Mouse (Mus musculus) thymus, adult 2 months (tissue): ENCODE data around the gene Klrg1. TPM values are rescaled to one million over a fixed set of nuclear protein-coding genes. Genes with fewer than 3 reads are reported as not detected.

Experiments
- DNase-seq: peaks from one replicate; pipeline ENCODE4 v3.0.0; 2021
- H3K27ac ChIP-seq: fragments of 200-500 bp; 2 replicates; pipeline ENCODE4 v1.5.1; 2012; ENCODE audit warnings: low read length, control low read depth; ENCODE audit not compliant: control insufficient read depth, insufficient read depth
- H3K27me3 ChIP-seq: fragments of 200-500 bp; 2 replicates; pipeline ENCODE4 v1.6.1; 2012; ENCODE audit warnings: mild to moderate bottlenecking, low read length, moderate library complexity, mixed read lengths; ENCODE audit not compliant: control insufficient read depth, insufficient read depth
- H3K36me3 ChIP-seq: fragments of 200-500 bp; 2 replicates; pipeline ENCODE4 v1.6.1; 2012; ENCODE audit warnings: mild to moderate bottlenecking, low read length, moderate library complexity; ENCODE audit not compliant: control insufficient read depth, insufficient read depth
- H3K4me1 ChIP-seq: fragments of 200-500 bp; replicated peaks from 2 replicates; pipeline ENCODE4 v1.6.1; 2012; ENCODE audit warnings: low read length; ENCODE audit not compliant: control insufficient read depth, insufficient read depth
- H3K4me3 ChIP-seq: fragments of 200-500 bp; 2 replicates; pipeline ENCODE4 v1.5.1; 2012; ENCODE audit warnings: mild to moderate bottlenecking, low read length, control low read depth, moderate library complexity; ENCODE audit not compliant: control insufficient read depth, insufficient read depth
- CTCF ChIP-seq: fragments of 200-500 bp; IDR thresholded peaks from 2 replicates; pipeline ENCODE4 v1.5.1; 2012; ENCODE audit warnings: mild to moderate bottlenecking, control low read depth, low read length, moderate library complexity, borderline replicate concordance; ENCODE audit not compliant: control insufficient read depth, poor library complexity, insufficient read depth; ENCODE audit errors: extremely low read depth
- POLR2A ChIP-seq: fragments of 200-500 bp; IDR thresholded peaks from 2 replicates; pipeline ENCODE4 v1.6.1; 2012; ENCODE audit warnings: mild to moderate bottlenecking, low read length, control low read depth, moderate library complexity; ENCODE audit not compliant: control insufficient read depth, poor library complexity, insufficient read depth; ENCODE audit errors: extremely low read depth
- WGBS: fragments of 180-500 bp; shearing (Covaris S2); methylation state at CpG from one replicate; pipeline ENCODE4 v1.1.7; 2018; 5-methylcytosine and 5-hydroxymethylcytosine counted together
- polyA plus RNA-seq: library from polyadenylated mRNA; depleted of rRNA; stranded (reverse); fragments of >200 nt; gene quantifications from 2 replicates; pipeline ENCODE4 v1.2.3, GENCODE M21; 2012; rRNA removed

Klrg1 gene
- 0.20 and 0.28 TPM in 2 replicates for polyA plus RNA-seq

DNA sequence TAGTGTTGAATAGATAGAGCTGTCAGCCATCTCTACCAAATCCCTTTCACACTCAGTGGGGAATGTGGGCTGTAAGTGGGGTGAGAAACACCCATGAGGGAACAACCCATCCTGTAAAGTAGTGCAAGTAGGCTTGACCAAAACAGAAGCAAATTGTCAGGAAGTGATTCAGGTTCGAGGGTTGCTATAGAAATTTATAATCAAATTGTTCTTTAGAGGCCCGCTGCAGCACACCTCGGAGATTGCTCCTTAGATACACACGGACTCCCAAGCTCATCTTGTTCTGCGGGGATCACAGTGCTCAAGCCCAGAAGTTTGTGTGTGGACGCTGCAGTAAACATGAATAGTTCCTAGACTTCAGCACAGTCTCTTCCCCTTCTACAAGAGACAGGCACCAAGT, at the start of gene Klrg1:
Klrg1 (minus strand) TSS at position 101 of the 400 bp plus-strand sequence.
- no peak within 1 kb of the TSS for H3K4me3 ChIP-seq
- 86% methylated on average over 6 of the region's 6 CpGs for WGBS
- no peaks in the 10 kb centered on the region for H3K36me3 ChIP-seq
- no peaks in the 10 kb centered on the region for H3K4me1 ChIP-seq
- TF ChIP-seq POLR2A (no peak), CTCF (no peak)
- H3K27ac ChIP-seq: no peak within 1 kb of the TSS
- H3K27me3 ChIP-seq: no peaks in the 10 kb centered on the region
- no peak for DNase-seq

DNA sequence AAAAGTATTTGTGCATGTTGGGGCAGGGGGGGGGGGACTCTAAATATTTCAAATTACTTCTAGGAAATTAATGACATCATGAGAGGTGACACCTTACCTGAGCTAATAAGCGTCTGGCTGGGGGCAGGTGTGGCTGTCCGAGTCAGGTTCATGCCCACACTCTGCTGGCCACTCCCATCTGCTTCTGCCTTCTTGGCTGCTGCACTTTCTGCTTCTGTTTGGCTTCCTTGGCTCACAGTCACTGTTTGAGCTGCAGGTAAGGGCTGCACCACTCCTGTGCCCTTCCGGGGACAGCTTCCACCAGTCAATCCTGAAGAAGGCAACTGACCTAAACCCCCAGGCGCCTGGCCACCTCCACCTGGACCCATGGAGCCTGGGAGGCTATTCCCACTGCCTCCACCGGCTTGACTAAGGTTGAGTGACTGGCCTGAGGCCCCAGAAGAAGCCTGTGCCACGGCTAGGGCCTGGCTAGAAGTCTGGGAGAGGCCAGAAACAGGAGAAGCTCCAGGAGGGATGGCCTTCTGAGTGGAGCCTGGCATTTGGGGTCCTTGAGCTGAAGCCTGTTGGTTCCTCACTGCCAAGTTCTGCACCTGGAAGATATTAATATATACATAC, 42.8 kb upstream of the Klrg1 start:
- no peaks in the 10 kb centered on the region for H3K27me3 ChIP-seq
- TF ChIP-seq CTCF (no peak), POLR2A (no peak)
- H3K36me3 ChIP-seq: peaks cover 29% of the 10 kb centered on the region
- WGBS: 98% methylated on average over 6 of the region's 6 CpGs
- no peak overlapping the region for H3K27ac ChIP-seq
- no peaks in the 10 kb centered on the region for H3K4me1 ChIP-seq
- no peak overlapping the region for H3K4me3 ChIP-seq
- DNase-seq: no peak

- H3K27ac ChIP-seq: no peak overlapping the region
- H3K27me3 ChIP-seq: no peaks in the 10 kb centered on the region
- TF ChIP-seq POLR2A (no peak), CTCF (no peak)
- peaks cover 80% of the 10 kb centered on the region for H3K36me3 ChIP-seq
- 95% methylated on average over 1 of the region's 1 CpGs for WGBS
- no peak for DNase-seq
- H3K4me3 ChIP-seq: no peak overlapping the region
- H3K4me1 ChIP-seq: no peaks in the 10 kb centered on the region
These were observed 36.0 kb upstream of the Klrg1 start for GRCm38 (mm10) chr6:122318726-122319125.

- Histone ChIP-seq H3K27ac (no peak overlapping the region), H3K27me3 (no peaks in the 10 kb centered on the region), H3K4me3 (no peak overlapping the region), H3K36me3 (peaks cover 21% of the 10 kb centered on the region), H3K4me1 (peaks cover 7% of the 10 kb centered on the region)
- no peak for DNase-seq
- 39% methylated on average over 5 of the region's 5 CpGs for WGBS
- TF ChIP-seq POLR2A (no peak), CTCF (no peak)
These were observed 27.6 kb upstream of the Klrg1 start for GRCm38 (mm10) chr6:122310187-122310820.

DNA sequence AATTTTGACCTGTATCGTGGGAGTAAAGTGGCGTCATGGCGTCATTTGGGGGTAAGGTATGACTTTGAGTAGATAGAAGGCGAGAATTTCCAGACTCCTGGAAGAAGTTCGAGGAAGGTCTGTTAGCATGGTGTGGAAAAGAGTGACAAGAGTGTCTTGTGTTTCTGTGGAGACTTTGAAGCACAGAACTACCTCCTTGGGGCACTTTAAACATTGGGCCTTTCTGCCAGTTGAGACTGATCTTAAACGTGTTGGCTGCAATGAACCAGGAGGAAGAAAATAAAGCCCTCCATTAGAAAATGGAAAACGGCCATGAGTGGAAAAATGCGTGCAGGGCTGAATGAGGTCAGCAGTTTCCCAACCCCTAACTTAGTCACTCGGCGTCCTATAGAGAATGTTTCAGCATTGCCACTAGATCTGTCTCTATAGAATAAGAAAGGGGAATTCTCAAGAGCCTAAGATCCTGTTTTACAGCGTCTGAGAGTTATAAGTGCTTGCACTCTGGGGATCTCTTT, 26.8 kb upstream of the Klrg1 start:
- TF ChIP-seq CTCF (no peak), POLR2A (no peak)
- WGBS: under 1% methylated on average over 11 of the region's 11 CpGs
- Histone ChIP-seq H3K4me1 (peaks cover 7% of the 10 kb centered on the region), H3K27me3 (no peaks in the 10 kb centered on the region), H3K4me3 (peak overlapping the region; percentile 95), H3K27ac (no peak overlapping the region; the same call in 1 of the 2 replicates), H3K36me3 (peaks cover 14% of the 10 kb centered on the region)
- DNase-seq: no peak

DNA sequence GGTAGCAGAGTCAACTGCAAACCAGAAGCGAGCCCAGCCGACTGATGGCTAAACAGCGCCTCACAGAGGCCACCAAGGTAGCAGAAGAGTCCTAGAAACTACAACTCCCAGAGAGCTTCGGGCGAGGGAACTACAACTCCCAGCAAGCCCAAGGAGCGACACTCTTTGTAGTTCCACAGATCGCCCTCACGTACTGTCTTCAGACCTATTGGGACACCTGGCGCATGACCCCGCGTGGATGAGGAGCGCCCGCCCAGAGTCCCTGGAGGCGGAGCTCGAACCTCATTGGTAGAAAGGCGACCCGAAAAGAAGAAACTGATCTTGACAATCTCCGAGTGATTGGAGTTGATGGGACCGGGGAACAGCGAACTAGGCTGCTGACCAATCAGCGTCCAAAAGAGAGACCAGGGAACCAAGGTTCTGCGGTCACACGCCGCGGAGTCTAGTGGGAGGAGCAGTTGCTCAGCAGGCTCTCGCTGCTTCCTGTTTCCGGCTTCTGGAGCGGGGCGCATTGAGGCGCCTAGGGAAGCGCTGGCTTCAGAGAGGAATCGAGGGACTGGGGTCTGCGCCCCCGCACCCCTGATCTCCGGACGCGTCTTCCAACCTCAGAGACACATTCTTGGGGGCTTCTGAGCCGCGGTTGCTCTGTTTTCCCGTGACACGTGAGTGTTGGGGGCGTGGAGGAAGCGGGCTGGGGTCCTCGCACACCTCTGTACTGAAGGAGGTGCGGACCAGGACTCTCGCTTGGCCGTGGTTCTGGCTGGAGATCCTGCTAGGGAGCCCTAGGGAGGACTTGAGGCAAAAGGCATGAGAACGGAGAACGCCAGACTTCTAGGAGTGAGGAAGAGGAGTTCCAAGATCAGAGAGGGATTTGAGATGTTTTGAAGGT, 26.1 kb upstream of the Klrg1 start, which contains the start of gene M6pr:
M6pr (plus strand) TSS at position 216 of the 889 bp plus-strand sequence.
- Histone ChIP-seq H3K27me3 (no peaks in the 10 kb centered on the region), H3K4me1 (peaks cover 7% of the 10 kb centered on the region), H3K27ac (peak within 1 kb of the TSS; percentile 36), H3K4me3 (peak within 1 kb of the TSS; percentile 95), H3K36me3 (peaks cover 8% of the 10 kb centered on the region)
- under 1% methylated on average over 49 of the region's 49 CpGs for WGBS
- DNase-seq: peak; percentile 94
- TF ChIP-seq POLR2A (peak; percentile 61), CTCF (peak; percentile 68; the same call in 1 of the 2 replicates)
